Mouse (Mus musculus) lung, embryonic 15.5 days (tissue): Measurements from ENCODE around the gene Mrnip. TPM values are rescaled to one million over a fixed set of nuclear protein-coding genes. Genes with fewer than 3 reads are reported as not detected.

Experiments used
- ATAC-seq: fragments of 200-750 bp; cut with Nextera tagmentation; 2 replicates; pipeline ENCODE4 v1.8.0; 2017; ENCODE audit warnings: moderate number of reproducible peaks, borderline replicate concordance; ENCODE audit not compliant: low FRiP score, low TSS enrichment; ENCODE audit errors: extremely low read depth
- H3K27ac ChIP-seq: fragments of 300-500 bp; sonication (generic); 2 replicates; pipeline ENCODE4 v1.5.1; 2015; ENCODE audit warnings: moderate library complexity, mild to moderate bottlenecking, inconsistent platforms
- H3K27me3 ChIP-seq: fragments of 300-500 bp; sonication (generic); 2 replicates; pipeline ENCODE4 v1.6.1; 2015; ENCODE audit warnings: inconsistent platforms
- H3K36me3 ChIP-seq: fragments of 300-500 bp; sonication (generic); 2 replicates; pipeline ENCODE4 v1.6.1; 2015; ENCODE audit warnings: inconsistent platforms
- H3K4me1 ChIP-seq: fragments of 300-500 bp; sonication (generic); 2 replicates; pipeline ENCODE4 v1.6.1; 2015; ENCODE audit warnings: inconsistent platforms
- H3K4me2 ChIP-seq: fragments of 300-500 bp; sonication (generic); 2 replicates; pipeline ENCODE4 v1.6.1; 2015; ENCODE audit warnings: inconsistent platforms, mild to moderate bottlenecking, moderate library complexity
- H3K4me3 ChIP-seq: fragments of 300-500 bp; sonication (generic); 2 replicates; pipeline ENCODE4 v1.5.1; 2015; ENCODE audit warnings: mild to moderate bottlenecking, inconsistent platforms
- H3K9ac ChIP-seq: fragments of 300-500 bp; sonication (generic); 2 replicates; pipeline ENCODE4 v1.6.1; 2015; ENCODE audit warnings: inconsistent platforms
- H3K9me3 ChIP-seq: fragments of 300-500 bp; sonication (generic); 2 replicates; pipeline ENCODE4 v1.6.1; 2016; ENCODE audit warnings: inconsistent platforms
- WGBS: fragments of 180-500 bp; shearing (Covaris S2); methylation state at CpG from one replicate; pipeline ENCODE4 v1.1.7; 2015; 5-methylcytosine and 5-hydroxymethylcytosine counted together
- polyA plus RNA-seq: library from polyadenylated mRNA; unstranded; fragments of >200 nt; fragmentation: Nextera tagmentation; extraction: Ambion mirVana; gene quantifications from 2 replicates; pipeline ENCODE4 v1.2.1, GENCODE M21; 2015

Mrnip gene
- polyA plus RNA-seq, 1 experiment from 2014 or later: 19.5 TPM

GRCm38 (mm10) chr11:50219833-50220232 lies 45.6 kb downstream of the Mrnip start:
- Histone ChIP-seq H3K4me3 (no peak overlapping the region), H3K9me3 (no peaks in the 10 kb centered on the region), H3K4me2 (no peak overlapping the region), H3K27me3 (no peaks in the 10 kb centered on the region), H3K27ac (no peak overlapping the region), H3K36me3 (no peaks in the 10 kb centered on the region), H3K9ac (no peak overlapping the region), H3K4me1 (peaks cover 27% of the 10 kb centered on the region)
- 44% methylated on average over 2 of the region's 2 CpGs for WGBS
- no peak for ATAC-seq

GRCm38 (mm10) chr11:50222559-50223276 lies 48.5 kb downstream of the Mrnip start:
- Histone ChIP-seq H3K27me3 (no peaks in the 10 kb centered on the region), H3K9me3 (no peaks in the 10 kb centered on the region), H3K36me3 (no peaks in the 10 kb centered on the region), H3K27ac (no peak overlapping the region), H3K4me2 (no peak overlapping the region), H3K4me3 (no peak overlapping the region), H3K9ac (no peak overlapping the region), H3K4me1 (peaks cover 29% of the 10 kb centered on the region)
- no peak for ATAC-seq
- 58% methylated on average over 7 of the region's 7 CpGs for WGBS

GRCm38 (mm10) chr11:50223783-50224662 lies 49.8 kb downstream of the Mrnip start:
- peaks cover 40% of the 10 kb centered on the region for H3K4me1 ChIP-seq
- ATAC-seq: peak; percentile 8; the same call in 1 of the 2 replicates
- H3K27me3 ChIP-seq: no peaks in the 10 kb centered on the region
- 6% methylated on average over 17 of the region's 17 CpGs for WGBS
- no peaks in the 10 kb centered on the region for H3K9me3 ChIP-seq
- H3K27ac ChIP-seq: peak overlapping the region; percentile 77
- peak overlapping the region; percentile 97 for H3K9ac ChIP-seq
- H3K36me3 ChIP-seq: no peaks in the 10 kb centered on the region
- H3K4me2 ChIP-seq: peak overlapping the region; percentile 97
- peak overlapping the region; percentile 75 for H3K4me3 ChIP-seq

- peak overlapping the region; percentile 75 for H3K4me3 ChIP-seq
- H3K27me3 ChIP-seq: no peaks in the 10 kb centered on the region
- under 1% methylated on average over 56 of the region's 70 CpGs for WGBS
- peaks cover 44% of the 10 kb centered on the region for H3K4me1 ChIP-seq
- no peaks in the 10 kb centered on the region for H3K9me3 ChIP-seq
- peak overlapping the region; percentile 77 for H3K27ac ChIP-seq
- H3K9ac ChIP-seq: peak overlapping the region; percentile 97
- no peaks in the 10 kb centered on the region for H3K36me3 ChIP-seq
- peak overlapping the region; percentile 97 for H3K4me2 ChIP-seq
- ATAC-seq: peak; percentile 87
These were observed 50.7 kb downstream of the Mrnip start for GRCm38 (mm10) chr11:50224671-50225530.

GRCm38 (mm10) chr11:50225611-50226378 lies 51.6 kb downstream of the Mrnip start:
- Histone ChIP-seq H3K9me3 (no peaks in the 10 kb centered on the region), H3K4me1 (peaks cover 50% of the 10 kb centered on the region)
- 1% methylated on average over 34 of the region's 34 CpGs for WGBS

GRCm38 (mm10) chr11:50226406-50226805 lies 52.2 kb downstream of the Mrnip start:
- Histone ChIP-seq H3K4me1 (peaks cover 52% of the 10 kb centered on the region), H3K27me3 (no peaks in the 10 kb centered on the region), H3K4me2 (peak overlapping the region; percentile 97), H3K9me3 (no peaks in the 10 kb centered on the region), H3K4me3 (peak overlapping the region; percentile 75), H3K27ac (peak overlapping the region; percentile 77), H3K9ac (peak overlapping the region; percentile 97), H3K36me3 (no peaks in the 10 kb centered on the region)
- no peak for ATAC-seq
- 29% methylated on average over 2 of the region's 2 CpGs for WGBS

More at GRCm38 (mm10) chr11:50225611-50226378, 51.6 kb downstream of the Mrnip start:
- peak overlapping the region; percentile 75 for H3K4me3 ChIP-seq
- H3K27ac ChIP-seq: peak overlapping the region; percentile 77
- ATAC-seq: peak; percentile 21
- H3K36me3 ChIP-seq: no peaks in the 10 kb centered on the region
- peak overlapping the region; percentile 97 for H3K4me2 ChIP-seq
- peak overlapping the region; percentile 97 for H3K9ac ChIP-seq
- no peaks in the 10 kb centered on the region for H3K27me3 ChIP-seq

GRCm38 (mm10) chr11:50227226-50227625 lies 53.0 kb downstream of the Mrnip start:
- peak overlapping the region; percentile 77 for H3K27ac ChIP-seq
- H3K9me3 ChIP-seq: no peaks in the 10 kb centered on the region
- 75% methylated on average over 3 of the region's 3 CpGs for WGBS
- H3K36me3 ChIP-seq: peaks cover 3% of the 10 kb centered on the region; the same call in 1 of the 2 replicates
- ATAC-seq: no peak
- peaks cover 52% of the 10 kb centered on the region for H3K4me1 ChIP-seq
- H3K4me2 ChIP-seq: peak overlapping the region; percentile 97
- no peak overlapping the region for H3K4me3 ChIP-seq
- no peak overlapping the region for H3K9ac ChIP-seq
- no peaks in the 10 kb centered on the region for H3K27me3 ChIP-seq

GRCm38 (mm10) chr11:50227736-50228135 lies 53.5 kb downstream of the Mrnip start:
- Histone ChIP-seq H3K9ac (no peak overlapping the region), H3K27me3 (no peaks in the 10 kb centered on the region), H3K36me3 (peaks cover 8% of the 10 kb centered on the region; the same call in 1 of the 2 replicates), H3K4me2 (no peak overlapping the region), H3K9me3 (no peaks in the 10 kb centered on the region), H3K4me3 (no peak overlapping the region), H3K4me1 (peaks cover 52% of the 10 kb centered on the region), H3K27ac (no peak overlapping the region)
- no peak for ATAC-seq
- WGBS: 83% methylated on average over 4 of the region's 4 CpGs

- Histone ChIP-seq H3K4me1 (peaks cover 50% of the 10 kb centered on the region), H3K27me3 (no peaks in the 10 kb centered on the region), H3K4me3 (no peak overlapping the region), H3K36me3 (peaks cover 19% of the 10 kb centered on the region), H3K4me2 (no peak overlapping the region), H3K9ac (no peak overlapping the region), H3K27ac (no peak overlapping the region), H3K9me3 (no peaks in the 10 kb centered on the region)
- no peak for ATAC-seq
- 33% methylated on average over 3 of the region's 3 CpGs for WGBS
These were observed 54.5 kb downstream of the Mrnip start for GRCm38 (mm10) chr11:50228772-50229171.

GRCm38 (mm10) chr11:50229252-50229910 lies 55.1 kb downstream of the Mrnip start:
- H3K4me3 ChIP-seq: no peak overlapping the region
- no peak for ATAC-seq
- no peaks in the 10 kb centered on the region for H3K27me3 ChIP-seq
- no peak overlapping the region for H3K4me2 ChIP-seq
- no peak overlapping the region for H3K27ac ChIP-seq
- no peaks in the 10 kb centered on the region for H3K9me3 ChIP-seq
- H3K36me3 ChIP-seq: peaks cover 25% of the 10 kb centered on the region
- no peak overlapping the region for H3K9ac ChIP-seq
- peaks cover 44% of the 10 kb centered on the region for H3K4me1 ChIP-seq
- WGBS: 40% methylated on average over 7 of the region's 7 CpGs
